Mouse (Mus musculus) small intestine, adult 2 months (tissue): Measurements from ENCODE around the gene Slc10a1. TPM values are rescaled to one million over a fixed set of nuclear protein-coding genes. Genes with fewer than 3 reads are reported as not detected.
A peak's percentile ranks its signal among the peaks of the same experiment; 100 is the strongest.
"Not testable (repeated sequence)": the region's sequence is repeated elsewhere in the genome, so short reads cannot be mapped to it uniquely, and the experiment has no call there.

Source experiments
- H3K27ac ChIP-seq: fragments of 200-500 bp; 2 replicates; pipeline ENCODE4 v1.5.1; 2012; ENCODE audit warnings: low read depth, low read length, control low read depth, inconsistent platforms; ENCODE audit not compliant: insufficient read depth
- H3K27me3 ChIP-seq: fragments of 200-500 bp; 2 replicates; pipeline ENCODE4 v1.6.1; 2012; ENCODE audit warnings: mild to moderate bottlenecking, moderate library complexity, low read length, inconsistent platforms; ENCODE audit not compliant: control insufficient read depth, insufficient read depth
- H3K36me3 ChIP-seq: fragments of 200-500 bp; 2 replicates; pipeline ENCODE4 v1.6.1; 2012; ENCODE audit warnings: mild to moderate bottlenecking, low read length, control low read depth, inconsistent platforms; ENCODE audit not compliant: control insufficient read depth, insufficient read depth
- H3K4me1 ChIP-seq: fragments of 200-500 bp; 2 replicates; pipeline ENCODE4 v1.6.1; 2012; ENCODE audit warnings: low read length, inconsistent platforms, mixed read lengths; ENCODE audit not compliant: control insufficient read depth, insufficient read depth, insufficient read length
- H3K4me3 ChIP-seq: fragments of 200-500 bp; 2 replicates; pipeline ENCODE4 v1.5.1; 2012; ENCODE audit warnings: low read depth, mild to moderate bottlenecking, control low read depth, inconsistent platforms, low read length, moderate library complexity
- CTCF ChIP-seq: fragments of 200-500 bp; IDR thresholded peaks from 2 replicates; pipeline ENCODE4 v1.5.1; 2012; ENCODE audit warnings: low read depth, mild to moderate bottlenecking, control low read depth, inconsistent platforms, low read length, moderate library complexity, mixed read lengths; ENCODE audit not compliant: insufficient replicate concordance, insufficient read length; ENCODE audit errors: extremely low read depth
- POLR2A ChIP-seq: fragments of 200-500 bp; IDR thresholded peaks from 2 replicates; pipeline ENCODE4 v1.6.1; 2012; ENCODE audit warnings: low read depth, mild to moderate bottlenecking, control low read depth, inconsistent platforms, low read length, moderate library complexity
- WGBS: fragments of 180-500 bp; shearing (Covaris S2); methylation state at CpG from one replicate; pipeline ENCODE4 v1.1.7; 2018; 5-methylcytosine and 5-hydroxymethylcytosine counted together
- polyA plus RNA-seq: library from polyadenylated mRNA; depleted of rRNA; stranded (reverse); fragments of >200 nt; gene quantifications from 2 replicates; pipeline ENCODE4 v1.2.3, GENCODE M21; 2012

Gene Slc10a1
- polyA plus RNA-seq, 1 experiment, result not detected

DNA sequence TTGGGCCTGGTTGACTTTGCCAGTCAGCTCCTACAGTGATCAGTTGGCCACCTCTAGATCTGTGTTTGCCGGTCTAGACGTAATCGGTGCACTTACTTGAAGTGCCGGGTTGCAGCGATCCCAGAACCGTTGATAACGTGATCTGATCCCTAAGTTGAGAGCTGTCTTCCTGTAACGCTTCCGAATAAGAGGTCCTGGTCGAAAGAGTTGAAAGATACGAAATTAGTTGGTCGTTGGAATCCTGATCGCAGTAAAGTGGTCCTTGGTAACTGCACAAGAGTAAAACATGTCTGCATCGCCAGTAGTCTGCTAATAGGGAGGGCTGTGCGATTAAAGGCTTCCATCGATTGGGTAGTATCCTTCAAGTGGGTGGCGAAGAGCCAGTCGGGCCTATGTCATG is 20.3 kb downstream of the Slc10a1 start:
- H3K27me3 ChIP-seq, result no peaks in the 10 kb centered on the region
- peaks cover 4% of the 10 kb centered on the region for H3K4me1 ChIP-seq
- peaks cover 51% of the 10 kb centered on the region for H3K36me3 ChIP-seq
- no peak overlapping the region for H3K4me3 ChIP-seq
- 84% methylated on average over 18 of the region's 18 CpGs for WGBS
- TF ChIP-seq CTCF, result no peak
- TF ChIP-seq POLR2A, result no peak
- H3K27ac ChIP-seq, result no peak overlapping the region

DNA sequence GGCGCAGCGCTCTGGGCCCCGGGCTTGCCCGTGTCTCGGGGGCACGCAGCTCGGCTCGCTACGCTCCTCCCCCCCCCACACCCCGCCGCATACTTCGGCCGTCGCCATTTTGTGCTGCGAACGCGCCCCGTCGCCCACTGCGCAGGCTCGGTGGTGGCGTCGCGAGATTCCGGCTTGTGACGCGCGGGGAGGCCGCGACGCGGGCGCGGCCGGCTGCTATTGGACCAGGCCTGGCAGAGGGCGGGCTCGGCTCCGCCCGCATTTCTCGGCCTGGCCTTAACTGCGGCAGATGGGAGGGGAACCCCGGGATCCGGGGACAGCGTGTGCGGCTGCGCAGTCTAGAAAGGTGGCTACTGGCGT is 22.5 kb downstream of the Slc10a1 start:
- peaks cover 33% of the 10 kb centered on the region for H3K36me3 ChIP-seq
- no peaks in the 10 kb centered on the region for H3K27me3 ChIP-seq
- H3K27ac ChIP-seq, result peak overlapping the region; percentile 95
- peak overlapping the region; percentile 83 for H3K4me3 ChIP-seq
- H3K4me1 ChIP-seq, result peaks cover 4% of the 10 kb centered on the region; the same call in 1 of the 2 replicates
- TF ChIP-seq CTCF (no peak), POLR2A (peak; percentile 74)
- 1% methylated on average over 46 of the region's 47 CpGs for WGBS

DNA sequence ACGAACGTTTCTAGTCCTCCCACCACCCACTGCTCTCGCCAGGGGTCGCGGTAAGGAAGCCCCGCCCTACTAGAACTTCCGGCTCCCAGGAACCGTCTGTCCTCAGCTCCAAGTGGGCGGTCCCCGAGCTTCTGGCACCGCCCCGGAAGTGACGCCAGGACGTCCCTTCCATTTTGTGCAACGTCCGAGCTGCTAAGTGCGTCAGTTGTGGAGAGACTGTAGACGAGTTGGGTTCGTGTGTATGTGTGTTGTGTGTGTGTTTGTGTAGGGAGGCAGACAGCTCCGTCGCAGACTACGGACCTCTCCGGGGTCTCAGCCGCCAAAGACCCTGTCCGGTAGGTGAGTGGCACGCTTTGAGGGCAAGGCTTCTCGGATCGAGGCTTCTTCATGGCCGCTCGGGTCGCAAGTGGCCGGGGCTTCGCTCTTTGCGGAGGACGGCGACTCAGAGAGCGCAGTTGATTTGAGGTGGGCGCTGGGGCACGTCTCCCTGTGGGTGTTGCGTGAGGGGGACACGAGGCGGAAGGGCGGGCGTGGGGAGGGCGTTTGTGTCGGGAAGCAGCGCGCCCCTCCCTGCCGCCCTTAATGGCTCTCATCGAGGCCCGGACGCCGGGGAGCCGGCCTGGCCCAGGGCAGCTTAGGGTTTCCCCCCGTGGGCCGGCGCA is 23.0 kb downstream of the Slc10a1 start, which contains the start of gene Srsf5:
TSS of gene Srsf5 (plus strand) at position 171 of the 662 bp plus-strand sequence.
- peak within 1 kb of the TSS; percentile 83 for H3K4me3 ChIP-seq
- WGBS, result 1% methylated on average over 55 of the region's 57 CpGs
- no peaks in the 10 kb centered on the region for H3K27me3 ChIP-seq
- TF ChIP-seq CTCF, result 0 out of 2 replicates have a peak, but pooled peaks have one; percentile 25
- peak; percentile 96 for TF ChIP-seq POLR2A
- H3K36me3 ChIP-seq, result peaks cover 28% of the 10 kb centered on the region
- peak within 1 kb of the TSS; percentile 95 for H3K27ac ChIP-seq
- H3K4me1 ChIP-seq, result peaks cover 4% of the 10 kb centered on the region; the same call in 1 of the 2 replicates

DNA sequence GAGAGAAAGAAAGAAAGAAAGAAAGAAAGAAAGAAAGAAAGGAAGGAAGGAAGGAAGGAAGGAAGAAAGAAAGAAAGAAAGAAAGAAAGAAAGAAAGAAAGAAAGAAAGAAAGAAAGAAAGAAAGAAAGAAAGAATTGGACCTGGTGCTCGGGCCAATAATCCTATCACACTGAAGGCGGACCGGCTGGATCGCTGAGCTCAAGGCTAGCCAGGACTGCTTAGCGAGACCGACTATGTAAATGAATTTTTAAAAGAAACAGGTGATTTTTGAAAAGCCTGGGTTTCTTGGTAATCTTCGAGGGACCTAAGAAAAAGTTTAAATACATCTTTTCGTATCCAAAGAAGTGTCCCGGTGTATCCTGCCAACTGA is 23.6 kb downstream of the Slc10a1 start:
- Histone ChIP-seq H3K27ac (peak overlapping the region; percentile 68), H3K4me3 (peak overlapping the region; percentile 83), H3K36me3 (peaks cover 27% of the 10 kb centered on the region)
- not testable (repeated sequence) for H3K27me3 ChIP-seq, H3K4me1 ChIP-seq
- WGBS, result under 1% methylated on average over 9 of the region's 9 CpGs

DNA sequence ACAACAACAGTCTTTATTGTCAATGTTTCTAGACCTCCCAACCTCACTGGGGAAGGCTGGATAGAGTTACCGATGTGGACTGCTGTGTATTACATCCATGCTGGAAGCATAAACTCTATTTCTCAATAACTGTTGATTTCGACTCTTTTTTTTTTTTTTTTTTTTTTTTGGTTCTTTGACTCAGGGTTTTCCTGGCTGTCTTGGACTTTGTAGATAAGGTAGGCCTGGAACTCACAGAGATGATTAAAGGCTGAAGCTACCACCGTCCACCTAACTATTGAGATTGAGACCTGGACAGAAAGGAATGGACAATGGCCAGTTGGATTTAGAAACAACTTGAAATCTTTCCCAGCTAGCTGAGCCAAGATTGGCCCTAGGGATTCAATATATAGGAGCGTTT is 24.3 kb downstream of the Slc10a1 start:
- TF ChIP-seq CTCF (no peak), POLR2A (no peak)
- H3K36me3 ChIP-seq, result peaks cover 23% of the 10 kb centered on the region
- no peak overlapping the region for H3K27ac ChIP-seq
- H3K4me3 ChIP-seq, result no peak overlapping the region
- 90% methylated on average over 4 of the region's 4 CpGs for WGBS
- no peaks in the 10 kb centered on the region for H3K27me3 ChIP-seq
- peaks cover 6% of the 10 kb centered on the region for H3K4me1 ChIP-seq

DNA sequence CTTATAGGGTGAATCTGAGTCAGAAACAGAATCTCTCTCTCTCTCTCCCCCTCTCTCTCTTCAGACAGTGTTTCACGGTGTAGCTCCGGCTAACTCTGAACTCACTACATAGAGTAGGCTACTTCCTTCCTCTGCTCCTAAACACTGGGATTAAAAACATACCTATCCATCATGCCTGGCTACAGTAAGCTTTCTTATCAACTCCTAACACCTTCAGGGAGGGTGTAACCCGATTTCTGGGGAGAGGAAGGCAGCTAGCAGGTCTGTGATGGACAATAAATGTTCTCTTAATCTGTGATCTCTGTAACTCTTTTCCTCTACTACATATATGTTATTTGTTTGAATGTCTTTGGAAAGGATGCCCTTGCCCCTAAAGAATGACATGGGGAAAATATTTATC is 25.1 kb downstream of the Slc10a1 start:
- no peak overlapping the region for H3K27ac ChIP-seq
- TF ChIP-seq CTCF (no peak), POLR2A (no peak)
- 73% methylated on average over 3 of the region's 3 CpGs for whole genome bisulfite sequencing
- peaks cover 18% of the 10 kb centered on the region for H3K36me3 ChIP-seq
- no peaks in the 10 kb centered on the region for H3K27me3 ChIP-seq
- H3K4me3 ChIP-seq, result no peak overlapping the region
- peaks cover 12% of the 10 kb centered on the region for H3K4me1 ChIP-seq

DNA sequence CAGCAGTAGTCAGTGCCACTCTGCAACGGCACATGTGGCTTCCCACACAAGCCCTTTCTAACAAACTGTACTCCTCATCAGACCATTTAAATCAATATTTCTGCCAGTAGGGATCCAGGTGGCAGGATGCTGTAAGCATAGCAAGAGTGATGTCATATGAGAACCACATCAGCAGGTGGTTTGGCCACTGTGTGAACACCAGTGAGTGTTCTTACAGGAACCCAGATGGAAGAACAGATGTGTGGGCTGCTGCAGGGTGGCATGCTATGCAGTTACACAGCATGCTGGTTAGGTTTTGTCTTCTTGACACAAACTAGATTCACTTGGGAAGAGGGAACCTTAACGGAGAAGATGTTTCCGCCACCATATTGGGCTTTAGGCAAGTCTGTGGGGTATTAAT is 26.6 kb downstream of the Slc10a1 start:
- no peak overlapping the region for H3K4me3 ChIP-seq
- TF ChIP-seq CTCF, result no peak
- TF ChIP-seq POLR2A, result no peak
- peaks cover 18% of the 10 kb centered on the region; the same call in 1 of the 2 replicates for H3K4me1 ChIP-seq
- 93% methylated on average over 3 of the region's 3 CpGs for WGBS
- H3K27me3 ChIP-seq, result no peaks in the 10 kb centered on the region
- H3K36me3 ChIP-seq, result peaks cover 5% of the 10 kb centered on the region
- no peak overlapping the region for H3K27ac ChIP-seq

DNA sequence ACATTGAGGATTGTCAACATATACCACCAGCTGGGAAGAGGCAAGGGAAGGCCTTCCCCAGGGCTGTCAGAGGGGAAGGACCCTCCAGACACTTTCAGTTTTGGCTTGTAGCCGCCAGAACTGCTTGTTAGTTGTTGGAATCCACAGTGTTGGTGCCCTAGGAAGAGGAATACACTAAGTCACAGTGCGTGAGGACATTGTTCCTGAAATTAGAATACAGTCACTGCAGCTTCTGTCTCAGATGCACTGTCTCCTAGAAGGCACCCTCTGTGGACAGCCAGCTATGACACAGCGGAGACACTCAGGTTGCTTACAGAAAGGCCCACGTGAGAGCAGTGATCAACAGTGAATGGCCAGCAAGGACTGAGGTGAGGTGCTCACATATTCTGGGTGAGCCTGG is 29.3 kb downstream of the Slc10a1 start:
- peaks cover 18% of the 10 kb centered on the region; the same call in 1 of the 2 replicates for H3K4me1 ChIP-seq

More for the DNA sequence above, 29.3 kb downstream of the Slc10a1 start:
- H3K27ac ChIP-seq, result peak overlapping the region; percentile 72
- no peak overlapping the region for H3K4me3 ChIP-seq
- TF ChIP-seq POLR2A, result no peak
- no peak for TF ChIP-seq CTCF
- WGBS, result 62% methylated on average over 4 of the region's 4 CpGs
- no peaks in the 10 kb centered on the region for H3K36me3 ChIP-seq
- no peaks in the 10 kb centered on the region for H3K27me3 ChIP-seq
